Mouse (Mus musculus) stomach, embryonic 14.5 days (tissue): Measurements from ENCODE around the gene Zfp384. TPM values are rescaled to one million over a fixed set of nuclear protein-coding genes. Genes with fewer than 3 reads are reported as not detected.

Source experiments
- ATAC-seq: fragments of 200-750 bp; cut with Nextera tagmentation; 2 replicates; pipeline ENCODE4 v1.8.0; 2017; ENCODE audit warnings: low read depth, moderate TSS enrichment; ENCODE audit not compliant: insufficient number of reproducible peaks, insufficient read depth, low FRiP score
- H3K27ac ChIP-seq: fragments of 300-500 bp; sonication (generic); 2 replicates; pipeline ENCODE4 v1.5.1; 2014; ENCODE audit warnings: mild to moderate bottlenecking, low read length, moderate library complexity, mixed read lengths
- H3K27me3 ChIP-seq: fragments of 300-500 bp; sonication (generic); 2 replicates; pipeline ENCODE4 v1.6.1; 2014; ENCODE audit warnings: low read length, control low read depth, mixed read lengths; ENCODE audit not compliant: control insufficient read depth, insufficient read depth
- H3K36me3 ChIP-seq: fragments of 300-500 bp; sonication (generic); 2 replicates; pipeline ENCODE4 v1.6.1; 2014; ENCODE audit warnings: mild to moderate bottlenecking, control low read depth, low read length, moderate library complexity, mixed read lengths; ENCODE audit not compliant: control insufficient read depth, insufficient read depth
- H3K4me1 ChIP-seq: fragments of 300-500 bp; sonication (generic); 2 replicates; pipeline ENCODE4 v1.6.1; 2014; ENCODE audit warnings: low read length, control low read depth, mixed read lengths; ENCODE audit not compliant: control insufficient read depth, insufficient read depth
- H3K4me2 ChIP-seq: fragments of 300-500 bp; sonication (generic); replicated peaks from 2 replicates; pipeline ENCODE4 v1.6.1; 2014; ENCODE audit warnings: low read depth, low read length, control low read depth
- H3K4me3 ChIP-seq: fragments of 300-500 bp; sonication (generic); 2 replicates; pipeline ENCODE4 v1.5.1; 2014; ENCODE audit warnings: low read depth, low read length, control low read depth
- H3K9ac ChIP-seq: fragments of 300-500 bp; sonication (generic); replicated peaks from 2 replicates; pipeline ENCODE4 v1.6.1; 2014; ENCODE audit warnings: low read depth, mild to moderate bottlenecking, control low read depth, low read length, moderate library complexity, mixed read lengths
- H3K9me3 ChIP-seq: fragments of 300-500 bp; sonication (generic); 2 replicates; pipeline ENCODE4 v1.6.1; 2016; ENCODE audit warnings: low read depth, low read length, control low read depth; ENCODE audit not compliant: control insufficient read depth
- WGBS: fragments of 180-500 bp; shearing (Covaris S2); extraction: QIAGEN DNeasy Blood & Tissue Kit; methylation state at CpG from one replicate; pipeline ENCODE4 v1.1.7; 2014; 5-methylcytosine and 5-hydroxymethylcytosine counted together
- polyA plus RNA-seq: library from polyadenylated mRNA; unstranded; fragments of >200 nt; fragmentation: Nextera tagmentation; extraction: Ambion mirVana; gene quantifications from 2 replicates; pipeline ENCODE4 v1.2.1, GENCODE M21; 2014

Zfp384 gene
- polyA plus RNA-seq, 1 experiment from 2014 or later: 15.7 TPM

DNA sequence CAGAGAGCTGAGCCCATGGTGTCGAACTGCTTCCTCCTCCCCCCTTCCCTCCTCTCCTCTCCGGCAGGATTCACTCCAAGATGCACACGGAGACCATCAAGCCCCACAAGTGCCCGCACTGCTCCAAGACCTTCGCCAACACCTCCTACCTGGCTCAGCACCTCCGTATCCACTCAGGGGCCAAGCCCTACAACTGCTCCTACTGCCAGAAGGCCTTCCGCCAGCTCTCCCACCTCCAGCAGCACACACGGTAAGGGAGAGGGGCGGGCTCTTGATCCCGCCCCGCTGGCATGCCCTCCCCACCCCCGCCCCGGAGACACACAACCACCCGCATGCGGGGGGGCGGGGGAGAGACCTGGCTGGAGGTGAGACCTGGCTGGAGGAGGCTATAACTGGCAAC, 22.7 kb downstream of the Zfp384 start:
- no peaks in the 10 kb centered on the region for H3K9me3 ChIP-seq
- no peak overlapping the region for H3K4me2 ChIP-seq
- peaks cover 54% of the 10 kb centered on the region for H3K36me3 ChIP-seq
- WGBS: 86% methylated on average over 16 of the region's 16 CpGs
- no peak overlapping the region for H3K4me3 ChIP-seq
- H3K27ac ChIP-seq: no peak overlapping the region
- no peak overlapping the region for H3K9ac ChIP-seq
- ATAC-seq: no peak
- H3K27me3 ChIP-seq: no peaks in the 10 kb centered on the region
- H3K4me1 ChIP-seq: no peaks in the 10 kb centered on the region

DNA sequence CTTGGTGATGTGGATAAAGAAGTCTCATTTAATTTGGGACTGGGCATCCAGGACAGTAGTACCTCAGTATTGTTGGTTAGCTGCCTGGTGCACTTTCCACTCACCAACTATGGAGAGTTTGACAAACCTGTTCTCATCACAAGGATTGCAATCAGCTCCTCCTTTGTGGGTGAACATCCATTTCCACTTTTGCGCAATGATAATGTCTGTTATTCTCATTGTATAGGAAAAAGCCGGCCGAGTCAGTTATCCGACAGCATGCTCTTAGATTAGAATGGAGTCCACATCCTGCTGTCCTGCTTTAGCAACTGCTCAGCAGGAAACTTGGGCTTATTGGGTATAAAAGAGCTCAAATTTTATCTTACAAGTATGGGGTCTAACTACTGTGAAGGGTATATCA, 29.7 kb downstream of the Zfp384 start:
- Histone ChIP-seq H3K4me3 (peak overlapping the region; percentile 63; the same call in 1 of the 2 replicates), H3K27me3 (no peaks in the 10 kb centered on the region), H3K4me2 (peak overlapping the region; percentile 64), H3K9me3 (no peaks in the 10 kb centered on the region), H3K4me1 (no peaks in the 10 kb centered on the region; the same call in 1 of the 2 replicates), H3K27ac (peak overlapping the region; percentile 81), H3K36me3 (peaks cover 27% of the 10 kb centered on the region), H3K9ac (no peak overlapping the region)
- 95% methylated on average over 4 of the region's 4 CpGs for WGBS
- no peak for ATAC-seq

DNA sequence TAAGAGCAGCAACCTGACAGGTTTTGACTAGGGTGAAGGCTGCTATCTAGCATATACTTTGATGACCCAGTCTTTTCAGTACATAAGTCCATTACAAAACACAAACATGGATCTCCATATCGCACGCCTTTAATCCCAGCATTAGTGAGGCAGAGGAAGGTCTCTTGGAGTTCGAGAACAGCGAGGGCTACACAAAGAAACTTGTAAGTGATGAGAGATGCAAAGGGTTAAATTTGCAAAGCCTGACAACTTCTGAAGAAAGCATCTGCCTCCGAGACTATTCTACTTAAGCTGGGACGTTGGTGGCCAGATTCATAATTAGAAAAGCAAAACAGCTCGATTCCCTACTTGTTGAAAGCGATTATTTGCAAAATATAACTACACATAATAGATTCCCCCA, 30.2 kb downstream of the Zfp384 start:
- 5% methylated on average over 8 of the region's 8 CpGs for WGBS

DNA sequence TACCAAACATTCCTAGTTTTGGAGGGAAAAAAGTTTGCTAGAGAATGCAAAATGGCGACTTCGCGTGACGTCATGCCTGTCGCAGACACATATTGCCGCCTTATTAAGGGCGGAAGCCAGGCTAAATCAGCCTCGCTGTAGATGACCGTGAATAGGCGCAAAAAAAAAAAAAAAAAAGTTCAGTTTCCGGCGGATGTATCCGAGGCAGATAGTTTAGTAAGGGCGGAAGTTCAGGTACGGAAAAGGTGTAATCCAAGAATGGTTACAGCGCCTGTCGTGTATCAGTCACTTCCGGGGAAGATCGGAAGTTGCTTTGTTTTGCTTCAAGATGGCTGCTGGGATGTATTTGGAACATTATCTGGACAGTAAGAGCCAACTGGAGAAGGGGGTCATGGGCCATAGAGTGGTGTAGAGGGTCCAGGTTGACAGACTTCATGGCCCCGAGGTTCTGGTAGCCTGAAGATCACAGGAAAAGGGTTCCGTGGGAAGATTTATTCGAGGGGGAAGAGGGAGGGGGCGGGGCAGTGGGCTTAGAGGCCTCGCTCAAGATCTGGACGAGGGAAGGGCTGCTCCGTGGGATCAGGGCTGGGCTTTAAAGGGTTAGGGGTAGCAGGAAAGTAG, 30.7 kb downstream of the Zfp384 start, which contains the start of gene Ing4:
Ing4 (plus strand) TSS at position 228 of the 621 bp plus-strand sequence.
- H3K4me2 ChIP-seq: peak within 1 kb of the TSS; percentile 64
- peak within 1 kb of the TSS; percentile 63 for H3K4me3 ChIP-seq
- H3K4me1 ChIP-seq: no peaks in the 10 kb centered on the region; the same call in 1 of the 2 replicates
- ATAC-seq: peak; percentile 95
- H3K9me3 ChIP-seq: no peaks in the 10 kb centered on the region
- peaks cover 31% of the 10 kb centered on the region for H3K36me3 ChIP-seq
- no peaks in the 10 kb centered on the region for H3K27me3 ChIP-seq
- WGBS: under 1% methylated on average over 26 of the region's 26 CpGs
- H3K9ac ChIP-seq: peak within 1 kb of the TSS; percentile 67
- H3K27ac ChIP-seq: peak within 1 kb of the TSS; percentile 81

More for the DNA sequence above, 30.2 kb downstream of the Zfp384 start:
- peak overlapping the region; percentile 63 for H3K4me3 ChIP-seq
- peak overlapping the region; percentile 25; the same call in 1 of the 2 replicates for H3K9ac ChIP-seq
- H3K4me2 ChIP-seq: peak overlapping the region; percentile 64
- no peaks in the 10 kb centered on the region for H3K27me3 ChIP-seq
- H3K9me3 ChIP-seq: no peaks in the 10 kb centered on the region
- H3K4me1 ChIP-seq: no peaks in the 10 kb centered on the region; the same call in 1 of the 2 replicates
- H3K36me3 ChIP-seq: peaks cover 27% of the 10 kb centered on the region
- peak overlapping the region; percentile 81 for H3K27ac ChIP-seq
- peak; percentile 4; the same call in 1 of the 2 replicates for ATAC-seq

DNA sequence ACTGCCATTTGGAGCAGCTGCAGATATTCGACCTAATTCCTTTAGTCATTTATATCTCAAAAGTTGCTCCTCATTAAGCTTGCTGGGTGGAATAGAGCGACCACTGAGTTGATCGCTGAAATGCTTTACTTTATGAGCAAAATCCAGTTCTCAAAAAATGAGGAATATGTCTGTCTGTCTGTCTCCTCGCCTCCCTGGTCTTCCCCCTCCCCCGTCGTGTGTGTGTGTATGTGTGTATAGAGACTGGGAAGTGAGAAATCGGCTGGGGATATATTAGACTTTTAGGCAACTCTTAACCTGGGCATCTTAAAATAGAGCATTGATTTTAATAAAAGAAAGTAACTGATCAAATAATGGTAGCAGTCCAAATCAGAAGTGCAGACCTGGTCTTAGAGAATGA, 31.3 kb downstream of the Zfp384 start:
- Histone ChIP-seq H3K4me2 (peak overlapping the region; percentile 64), H3K9me3 (no peaks in the 10 kb centered on the region), H3K36me3 (peaks cover 31% of the 10 kb centered on the region), H3K27ac (peak overlapping the region; percentile 75; the same call in 1 of the 2 replicates), H3K4me1 (no peaks in the 10 kb centered on the region; the same call in 1 of the 2 replicates), H3K4me3 (peak overlapping the region; percentile 63), H3K9ac (peak overlapping the region; percentile 67), H3K27me3 (no peaks in the 10 kb centered on the region)
- no peak for ATAC-seq
- 18% methylated on average over 7 of the region's 7 CpGs for WGBS

DNA sequence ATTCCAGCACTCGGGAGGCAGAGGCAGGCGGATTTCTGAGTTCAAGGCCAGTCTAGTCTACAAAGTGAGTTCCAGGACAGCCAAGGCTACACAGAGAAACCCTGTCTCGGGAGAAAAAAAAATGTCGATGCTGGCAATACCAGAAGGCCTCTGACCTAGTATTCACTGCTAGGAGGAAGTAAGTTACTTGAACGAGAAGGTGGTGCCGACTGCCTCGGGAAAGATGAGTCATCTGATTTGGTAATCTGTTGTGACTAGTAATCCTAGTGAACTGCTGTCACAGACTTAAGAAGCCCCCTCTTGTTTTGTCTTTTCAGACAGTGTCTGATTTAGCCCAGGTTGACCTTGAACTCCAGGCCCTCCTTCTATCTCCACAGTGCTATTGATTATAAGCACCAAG, 32.1 kb downstream of the Zfp384 start:
- Histone ChIP-seq H3K36me3 (peaks cover 23% of the 10 kb centered on the region), H3K9me3 (no peaks in the 10 kb centered on the region), H3K27me3 (no peaks in the 10 kb centered on the region), H3K9ac (no peak overlapping the region), H3K4me3 (no peak overlapping the region; the same call in 1 of the 2 replicates), H3K27ac (no peak overlapping the region), H3K4me2 (no peak overlapping the region; the same call in 1 of the 2 replicates), H3K4me1 (no peaks in the 10 kb centered on the region; the same call in 1 of the 2 replicates)
- ATAC-seq: no peak
- 88% methylated on average over 7 of the region's 7 CpGs for WGBS

DNA sequence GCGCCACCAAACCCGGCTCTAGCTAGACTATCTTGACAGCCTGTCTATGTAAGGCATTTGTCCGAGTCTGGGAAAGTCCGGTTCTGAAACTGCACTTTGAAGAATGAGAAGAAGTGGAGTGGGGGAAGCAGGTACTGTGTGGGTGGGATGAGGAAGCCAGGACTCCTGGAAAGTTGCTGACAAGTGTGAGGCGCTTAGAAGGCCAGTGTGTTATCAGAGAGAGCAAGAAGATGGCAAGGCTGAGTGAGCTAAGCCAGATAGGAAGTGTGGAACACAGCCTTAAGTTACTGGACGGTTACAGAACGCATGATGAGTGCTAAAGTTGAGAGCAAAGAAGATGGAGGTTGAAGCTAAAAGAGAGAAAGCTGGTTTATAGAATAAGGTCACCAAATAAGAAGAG, 33.1 kb downstream of the Zfp384 start:
- no peaks in the 10 kb centered on the region for H3K27me3 ChIP-seq
- H3K9ac ChIP-seq: no peak overlapping the region
- H3K4me3 ChIP-seq: no peak overlapping the region
- H3K4me1 ChIP-seq: no peaks in the 10 kb centered on the region; the same call in 1 of the 2 replicates
- no peak overlapping the region for H3K4me2 ChIP-seq
- H3K27ac ChIP-seq: no peak overlapping the region
- ATAC-seq: no peak
- 95% methylated on average over 7 of the region's 7 CpGs for WGBS
- H3K9me3 ChIP-seq: no peaks in the 10 kb centered on the region
- H3K36me3 ChIP-seq: peaks cover 26% of the 10 kb centered on the region

DNA sequence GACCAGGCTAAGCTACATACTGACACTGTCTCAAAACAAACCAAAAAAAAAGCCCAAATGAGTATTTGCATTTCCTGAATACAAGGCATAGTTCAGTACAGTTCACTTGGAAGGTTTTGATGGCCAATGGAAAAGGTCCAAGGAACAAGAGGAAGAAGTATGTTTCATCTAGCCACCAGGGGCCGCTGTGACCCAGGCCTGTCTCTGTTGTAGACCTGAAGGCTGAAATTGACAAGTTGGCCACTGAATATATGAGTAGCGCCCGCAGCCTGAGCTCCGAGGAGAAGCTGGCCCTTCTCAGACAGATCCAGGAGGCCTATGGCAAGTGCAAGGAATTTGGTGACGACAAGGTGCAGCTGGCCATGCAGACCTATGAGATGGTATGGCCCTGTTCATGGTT, 37.7 kb downstream of the Zfp384 start:
- peaks cover 62% of the 10 kb centered on the region for H3K36me3 ChIP-seq
- WGBS: 32% methylated on average over 5 of the region's 5 CpGs
- ATAC-seq: 0 out of 2 replicates have a peak, but pooled peaks have one; percentile 37

More for the DNA sequence above, 37.7 kb downstream of the Zfp384 start:
- no peaks in the 10 kb centered on the region for H3K9me3 ChIP-seq
- no peak overlapping the region for H3K9ac ChIP-seq
- H3K4me2 ChIP-seq: no peak overlapping the region
- H3K4me3 ChIP-seq: no peak overlapping the region
- H3K27me3 ChIP-seq: no peaks in the 10 kb centered on the region
- no peak overlapping the region for H3K27ac ChIP-seq
- no peaks in the 10 kb centered on the region for H3K4me1 ChIP-seq
